Mouse (Mus musculus) adrenal gland, postnatal 25 days (tissue): ENCODE results near the gene Myrip. TPM values are rescaled to one million over a fixed set of nuclear protein-coding genes. Genes with fewer than 3 reads are reported as not detected.
A peak's percentile ranks its signal among the peaks of the same experiment; 100 is the strongest.
"Not testable (repeated sequence)": the region's sequence is repeated elsewhere in the genome, so short reads cannot be mapped to it uniquely, and the experiment has no call there.

ENCODE experiments used
- DNase-seq: peaks from one replicate; pipeline ENCODE4 v3.0.0; 2021; ENCODE audit warnings: mixed read lengths
- total RNA-seq: library from RNA; stranded (reverse); gene quantifications from 2 replicates; pipeline ENCODE4 v1.2.3, GENCODE M21; 2021

The Myrip gene
- total RNA-seq, 1 experiment from 2014 or later = 6.8 TPM

- no peak for DNase-seq
Measured at GRCm38 (mm10) chr9:120396579-120397185, 95.4 kb downstream of the Myrip start.

- no peak for DNase-seq
Measured at GRCm38 (mm10) chr9:120398289-120398688, 97.0 kb downstream of the Myrip start.

- not testable (repeated sequence) for DNase-seq
Measured at GRCm38 (mm10) chr9:120399537-120399936, 98.2 kb downstream of the Myrip start.

GRCm38 (mm10) chr9:120402368-120402767 is 101.1 kb downstream of the Myrip start:
- no peak for DNase-seq

DNA sequence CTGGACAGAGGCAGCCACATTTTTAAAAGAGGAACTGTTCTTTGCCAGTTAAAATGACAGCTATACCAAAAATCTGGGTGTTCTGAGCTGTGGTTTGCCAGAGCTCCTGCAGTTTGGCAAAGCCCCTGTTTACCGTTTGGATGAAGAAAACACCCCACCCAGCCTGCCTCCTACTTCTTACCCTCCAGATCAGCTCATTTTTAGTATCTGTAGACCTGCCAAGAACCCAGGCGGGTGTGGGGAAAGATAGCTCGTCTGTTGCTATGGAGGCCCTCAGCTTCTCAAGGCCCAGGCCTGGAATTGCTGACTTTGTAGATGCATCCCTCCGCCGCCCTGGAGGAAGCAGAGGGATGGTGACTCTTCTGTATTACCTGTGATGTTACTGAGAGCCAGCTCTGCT is 102.3 kb downstream of the Myrip start:
- DNase-seq = no peak

DNA sequence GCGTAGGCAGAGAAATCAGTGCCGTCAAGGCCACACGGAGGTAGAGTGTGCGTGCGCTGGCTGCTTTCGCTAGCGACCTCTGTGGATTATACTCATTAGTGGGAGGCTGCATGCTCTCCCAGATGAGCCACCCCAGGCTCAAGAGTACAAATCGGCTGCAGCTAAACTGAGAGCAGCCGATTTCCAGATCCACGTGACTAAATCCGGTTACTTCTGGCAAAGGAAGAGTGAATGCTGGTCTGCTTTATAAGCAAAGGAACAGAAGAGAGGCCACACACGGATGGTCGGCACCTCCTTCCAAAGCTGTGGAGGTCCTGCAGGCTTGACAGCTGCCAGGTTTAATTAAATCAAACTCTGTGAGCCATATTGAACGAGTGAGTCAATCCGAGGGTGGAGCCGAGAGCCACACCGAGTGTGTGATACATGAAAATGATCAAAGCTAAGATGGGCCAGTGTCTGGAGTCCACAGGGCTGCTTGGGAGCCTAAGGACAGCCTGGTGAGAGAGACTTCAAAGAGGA is 108.4 kb downstream of the Myrip start:
- no peak for DNase-seq

DNA sequence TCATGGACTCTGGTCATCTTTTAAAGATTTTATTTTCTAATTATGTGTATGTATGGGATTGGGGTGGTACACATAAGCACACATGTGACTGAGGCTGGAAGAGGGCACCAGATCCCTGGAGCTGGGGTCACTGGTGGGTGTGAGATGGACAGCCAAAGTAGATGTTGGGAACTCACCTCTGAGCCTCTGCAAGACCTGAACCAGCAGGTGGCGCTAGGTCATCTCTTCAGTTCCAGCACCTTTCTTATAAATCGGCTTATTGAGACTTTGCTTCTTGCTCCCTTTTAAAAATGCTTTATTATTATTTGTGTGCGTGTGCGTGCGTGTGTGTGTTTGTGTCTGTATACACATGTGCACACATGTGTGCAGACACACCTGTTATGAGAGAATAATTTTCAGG is 109.1 kb downstream of the Myrip start:
- peak; percentile 66 for DNase-seq

DNA sequence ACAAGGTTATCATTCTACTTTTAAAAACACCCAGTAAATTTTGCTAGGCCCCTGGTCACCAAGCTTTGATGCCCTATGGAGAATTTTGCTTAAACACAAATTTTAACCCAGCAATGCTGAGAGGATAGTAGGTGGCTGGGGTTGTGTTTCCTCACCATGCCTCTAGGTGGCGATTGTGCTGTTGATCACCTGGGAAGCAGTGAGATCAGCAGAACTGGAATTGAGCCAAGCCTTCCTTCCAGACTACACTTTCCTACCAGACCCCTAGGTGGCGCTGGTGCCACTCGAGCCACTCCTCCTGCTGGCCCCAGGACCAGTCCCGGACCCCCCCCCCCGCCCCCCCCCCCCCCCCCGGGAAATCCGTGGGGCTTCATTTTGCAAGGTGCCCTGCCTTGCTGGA is 114.2 kb downstream of the Myrip start:
- peak; percentile 69 for DNase-seq

GRCm38 (mm10) chr9:120416151-120416550 is 114.8 kb downstream of the Myrip start:
- DNase-seq = no peak

- no peak for DNase-seq
Measured at GRCm38 (mm10) chr9:120416729-120417128, 115.4 kb downstream of the Myrip start.

DNA sequence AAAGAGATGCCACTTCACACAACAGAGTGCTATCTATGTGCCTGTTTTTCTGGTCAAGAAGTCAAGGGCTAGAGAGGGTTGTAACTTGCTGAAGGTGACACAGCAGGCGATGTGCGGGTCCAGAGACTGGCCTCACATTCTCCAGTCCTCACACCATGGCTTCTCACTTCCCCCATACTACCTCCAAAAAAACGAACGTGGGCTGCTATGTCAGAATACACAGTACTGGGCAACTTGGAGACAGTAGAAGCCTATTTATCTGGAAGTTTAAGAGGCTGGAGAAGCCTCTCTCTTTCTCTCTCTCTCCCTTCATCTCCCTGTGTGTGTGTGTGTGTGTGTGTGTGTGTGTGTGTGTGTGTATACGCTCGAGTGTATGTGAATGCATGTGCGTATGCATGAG is 117.3 kb downstream of the Myrip start:
- DNase-seq = no peak

DNA sequence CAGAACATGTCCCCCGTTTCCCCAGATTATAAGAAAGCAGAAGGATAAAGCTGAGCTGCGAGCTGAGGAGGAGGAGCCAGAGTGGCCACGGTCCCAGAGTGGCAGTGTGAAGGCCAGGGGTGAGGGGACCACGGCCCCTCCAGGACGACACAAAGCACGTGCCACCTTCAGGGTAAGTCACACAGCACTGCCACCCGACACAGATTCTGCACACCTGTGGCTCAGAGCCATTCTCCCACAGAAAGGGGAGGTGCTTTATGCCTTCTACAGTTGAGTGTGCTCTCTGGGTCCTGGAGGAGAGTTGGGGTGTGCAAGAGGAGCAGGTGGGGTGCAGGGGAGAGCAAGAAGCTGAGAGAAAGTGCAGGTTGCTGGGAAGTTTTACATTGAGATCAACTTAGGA is 123.3 kb downstream of the Myrip start:
- DNase-seq = no peak

DNA sequence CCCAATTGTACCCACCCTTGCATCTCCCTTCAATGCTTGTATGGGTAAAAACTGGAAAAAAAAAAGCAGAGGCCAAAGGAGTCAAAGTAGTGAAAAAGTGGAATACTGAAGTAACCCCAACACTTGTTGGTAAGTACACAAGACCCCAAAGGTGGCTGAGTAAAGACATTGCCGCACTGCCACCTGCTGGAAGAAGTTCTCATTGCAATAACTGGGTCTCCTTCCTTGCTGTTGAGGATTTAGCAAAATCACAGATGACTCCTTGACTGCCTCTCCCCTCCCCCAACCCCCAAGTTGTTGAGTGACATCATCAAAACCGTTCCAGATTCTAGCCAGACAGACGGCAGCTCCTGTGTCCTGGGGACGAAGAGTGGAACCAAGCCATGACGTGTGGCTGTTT is 124.5 kb downstream of the Myrip start:
- DNase-seq = peak; percentile 45

DNA sequence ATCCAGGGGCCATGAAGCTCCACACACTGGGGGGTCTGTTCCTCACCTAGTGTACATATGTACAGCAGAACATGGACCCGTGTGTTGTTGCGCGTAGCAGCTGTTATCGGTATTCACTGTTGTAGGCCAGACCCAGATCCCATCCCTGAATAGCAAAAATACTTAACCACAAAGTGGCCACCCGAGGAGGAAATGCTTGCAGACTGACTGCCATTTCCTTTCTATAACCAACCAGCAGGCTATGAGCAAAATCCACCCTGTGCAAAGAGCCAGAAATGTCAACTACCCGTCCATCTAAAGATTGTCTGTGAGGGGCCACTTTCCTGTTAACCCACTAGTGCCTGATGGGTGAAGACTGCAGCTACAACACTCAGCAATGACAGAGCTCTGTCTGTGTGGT is 126.9 kb downstream of the Myrip start:
- no peak for DNase-seq

- peak; percentile 58 for DNase-seq
Measured at GRCm38 (mm10) chr9:120433747-120434146, 132.4 kb downstream of the Myrip start.

GRCm38 (mm10) chr9:120435841-120436240 is 134.5 kb downstream of the Myrip start:
- no peak for DNase-seq

GRCm38 (mm10) chr9:120436854-120437253 is 135.5 kb downstream of the Myrip start:
- DNase-seq = no peak

DNA sequence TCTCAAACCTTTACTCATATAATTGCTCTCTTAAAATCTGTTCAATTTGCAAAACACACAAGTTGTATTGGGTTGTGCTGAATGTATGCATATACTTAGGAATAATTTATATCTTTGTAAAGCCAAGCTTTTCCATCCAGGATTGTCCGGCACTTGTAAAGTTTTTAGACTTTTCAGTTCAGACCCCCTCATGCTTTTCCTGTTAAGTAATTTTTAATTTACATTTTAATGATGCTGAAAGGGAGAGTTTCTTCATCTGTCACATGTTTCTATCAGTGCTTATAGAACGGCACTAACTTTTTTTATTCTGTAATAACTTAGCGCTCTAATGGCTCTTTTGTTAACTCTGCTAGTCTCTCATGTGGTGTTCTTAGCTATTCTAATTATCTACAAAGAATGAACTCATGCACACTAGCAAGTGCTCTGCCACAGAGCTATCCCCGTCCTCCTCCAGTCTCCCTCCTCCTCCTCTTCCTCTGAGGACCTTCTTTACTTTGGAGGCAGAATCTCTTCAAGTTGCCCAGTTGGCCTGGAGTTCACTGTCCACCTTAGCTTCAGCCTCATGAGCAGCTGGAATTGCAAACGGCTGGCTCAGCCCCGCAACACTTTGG is 136.1 kb downstream of the Myrip start:
- DNase-seq = no peak

GRCm38 (mm10) chr9:120438350-120438749 is 137.0 kb downstream of the Myrip start:
- no peak for DNase-seq

GRCm38 (mm10) chr9:120438781-120439180 is 137.5 kb downstream of the Myrip start:
- no peak for DNase-seq

- no peak for DNase-seq
Measured at GRCm38 (mm10) chr9:120444642-120445041, 143.3 kb downstream of the Myrip start.

GRCm38 (mm10) chr9:120449696-120450329 is 148.5 kb downstream of the Myrip start:
- DNase-seq = no peak

DNA sequence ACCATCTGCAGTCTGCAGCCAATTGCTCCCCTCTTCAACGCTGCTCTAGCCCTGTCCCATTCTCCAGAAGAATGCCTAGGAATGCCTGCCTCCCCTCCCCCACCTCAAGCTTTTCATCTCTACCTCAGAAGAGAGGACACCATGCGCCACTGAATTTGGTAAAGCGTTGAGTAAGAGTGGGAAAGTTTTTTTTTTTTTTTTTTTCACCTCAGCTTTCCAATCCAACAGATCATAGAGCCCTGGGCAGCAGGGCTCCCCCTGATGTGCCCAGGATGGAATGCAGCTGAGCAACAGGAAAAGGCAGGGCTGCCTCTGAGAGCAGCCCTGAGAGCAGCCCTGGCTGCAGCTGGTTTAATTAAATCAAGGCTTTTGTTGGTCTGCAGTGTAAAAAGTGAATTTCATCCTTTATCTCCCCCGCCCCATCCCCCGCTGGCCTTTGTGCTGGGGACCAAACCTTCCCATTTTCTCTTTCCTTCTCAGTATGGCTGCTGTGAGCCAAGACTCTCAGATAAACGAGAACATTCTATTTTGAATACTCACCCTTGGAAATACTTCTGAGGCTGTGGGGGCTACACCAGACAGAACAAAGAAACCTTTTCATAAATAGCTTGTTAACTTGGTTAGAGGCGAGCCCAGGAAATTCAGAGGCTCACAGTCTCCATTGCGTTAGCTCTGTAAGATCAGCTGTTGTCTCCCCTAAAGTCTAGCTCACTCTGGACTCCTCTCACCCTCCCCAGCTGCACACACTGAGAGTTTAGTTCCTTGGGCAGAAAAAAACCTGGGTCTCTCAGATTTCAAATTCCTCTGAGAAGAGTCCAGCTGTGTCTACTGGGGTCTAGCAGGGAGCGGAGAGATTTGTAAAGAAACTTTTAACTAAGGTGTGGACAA is 154.7 kb downstream of the Myrip start:
- no peak for DNase-seq
